Mouse (Mus musculus) layer of hippocampus, postnatal 36 days (tissue): ENCODE measurements around the gene Fgf14. TPM values are rescaled to one million over a fixed set of nuclear protein-coding genes. Genes with fewer than 3 reads are reported as not detected.
"Not testable (repeated sequence)": the region's sequence is repeated elsewhere in the genome, so short reads cannot be mapped to it uniquely, and the experiment has no call there.

Source experiments
- DNase-seq, 2 experiments: peaks; one replicate each; pipeline ENCODE4 v3.0.0; 2022
- total RNA-seq, 2 experiments: library from RNA; stranded (reverse); gene quantifications; 2 replicates each; pipeline ENCODE4 v1.2.3; 2021

Gene Fgf14
- total RNA-seq = 10 to 100 TPM; 37.6 to 38.2 TPM

DNA sequence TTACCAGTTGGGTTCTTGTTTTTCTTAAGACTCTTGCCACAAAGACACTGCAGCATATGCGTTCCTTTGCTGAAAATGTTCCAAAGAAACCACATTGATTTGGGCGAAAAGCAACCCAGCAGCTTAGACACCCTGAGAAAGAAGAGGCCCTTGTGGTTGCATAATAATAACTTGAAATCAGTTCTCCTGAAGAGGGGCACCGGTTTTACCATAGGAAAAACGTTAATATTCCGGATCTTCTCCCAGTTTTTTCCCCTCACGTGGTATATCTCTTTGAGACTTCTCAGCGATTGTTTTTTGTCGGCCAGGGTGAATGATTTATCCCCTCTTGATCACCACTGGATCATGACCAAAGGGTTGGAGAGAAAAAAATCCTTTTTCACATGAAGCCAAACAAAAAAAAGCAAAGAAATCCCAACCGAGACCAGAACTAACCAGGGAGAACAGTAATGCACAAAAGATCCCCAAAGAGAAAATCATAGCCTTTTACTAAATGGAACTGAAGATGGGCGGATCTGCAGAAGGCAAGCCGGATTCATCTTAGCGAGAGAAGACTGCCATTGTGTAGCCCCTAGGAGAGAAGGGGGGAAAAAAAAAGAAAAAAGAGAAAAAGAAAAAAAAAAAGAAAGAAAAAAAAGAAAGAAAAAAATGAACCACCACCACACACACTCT, at the start of gene Fgf14:
TSS of gene Fgf14 (minus strand) at position 622 of the 672 bp plus-strand sequence.
- peak in 1 of 2 experiments; percentile 12 for DNase-seq

DNA sequence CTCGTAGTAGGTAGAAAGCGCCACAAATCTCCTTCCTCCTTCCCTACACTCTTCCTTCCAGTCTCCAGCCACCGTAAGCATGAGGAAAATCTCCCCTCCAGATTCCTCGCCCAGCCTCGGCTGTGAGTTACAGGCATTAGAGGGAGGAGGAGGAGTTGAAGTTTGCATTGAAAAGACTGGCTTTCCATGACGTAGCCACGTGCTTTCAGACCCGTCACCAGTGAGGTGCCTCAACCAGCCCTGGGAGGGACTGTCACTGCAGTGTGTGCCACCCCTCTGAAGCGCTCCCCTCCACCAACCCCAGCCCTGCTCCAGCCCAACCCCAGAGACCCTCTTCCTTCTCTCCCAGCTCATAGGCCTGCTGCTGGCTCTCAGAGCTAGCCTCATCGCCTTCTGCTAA, 452 bp upstream of the Fgf14 start:
- peak; percentile 78 for DNase-seq

DNA sequence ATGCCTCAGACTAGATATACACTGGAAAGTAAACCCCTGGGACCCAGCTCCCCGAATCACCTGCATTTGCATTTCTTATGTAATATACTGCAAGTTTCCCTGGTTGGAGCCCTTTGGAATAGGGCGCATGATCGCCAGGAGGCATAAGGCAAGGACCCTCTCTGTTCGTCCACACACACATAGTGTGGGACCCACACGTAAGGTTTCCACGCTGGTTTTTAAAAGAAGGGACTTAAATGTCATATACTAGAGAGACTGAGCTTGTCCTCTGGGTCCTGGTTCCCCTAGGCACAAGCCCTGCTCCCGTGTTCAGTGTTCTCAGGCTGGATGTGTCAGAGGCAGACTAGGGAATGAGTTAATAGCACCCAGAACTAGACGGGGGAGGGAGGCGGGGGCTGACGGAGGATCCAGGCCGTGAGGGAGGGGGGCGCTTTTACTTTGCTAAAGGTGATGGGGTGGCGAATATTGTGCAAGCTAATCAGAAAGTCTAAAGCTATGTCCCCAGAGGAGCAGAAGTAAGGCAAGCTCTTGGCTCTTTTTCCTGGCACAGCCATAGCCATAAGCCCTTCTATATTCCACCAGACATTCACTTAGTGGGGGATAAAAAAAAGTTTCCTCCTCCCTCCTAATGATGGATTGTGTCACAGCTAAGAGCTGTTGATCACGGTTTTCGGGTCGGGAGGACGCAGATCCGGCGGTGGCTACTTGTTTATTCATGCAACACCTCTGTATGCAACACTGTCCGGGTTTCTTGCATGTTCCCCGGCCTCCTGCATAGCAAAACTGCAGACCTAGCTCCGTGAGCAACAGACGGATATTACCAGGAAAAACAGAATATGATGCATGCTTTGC, 1.0 kb downstream of the Fgf14 start:
- peak; percentile 50 for DNase-seq

DNA sequence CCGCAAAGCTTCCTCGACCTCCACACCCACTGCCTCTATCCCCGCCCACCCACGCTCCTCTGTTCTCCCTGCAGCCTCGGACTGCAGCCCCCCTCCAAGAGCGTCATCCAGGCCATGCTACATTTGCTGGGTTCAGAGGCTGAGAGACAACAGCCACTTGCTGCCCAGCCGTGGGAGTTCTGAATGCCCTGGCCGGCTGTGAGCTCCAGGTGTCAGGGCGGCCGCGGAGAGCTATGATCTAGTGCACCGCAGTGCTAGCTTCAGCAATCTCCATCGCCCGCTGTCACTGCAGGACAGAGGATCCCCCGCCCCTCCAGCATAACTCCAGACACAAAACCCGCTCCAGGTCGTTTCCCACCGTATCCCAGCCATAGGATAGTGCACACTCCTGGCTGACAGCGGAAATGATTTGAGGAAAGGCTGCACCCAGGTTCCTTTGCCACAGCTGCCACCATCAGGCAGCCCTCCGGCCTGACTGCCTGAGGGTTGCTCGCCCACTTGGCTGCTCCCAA, 1.7 kb downstream of the Fgf14 start:
- DNase-seq = peak; percentile 40 to 46

DNA sequence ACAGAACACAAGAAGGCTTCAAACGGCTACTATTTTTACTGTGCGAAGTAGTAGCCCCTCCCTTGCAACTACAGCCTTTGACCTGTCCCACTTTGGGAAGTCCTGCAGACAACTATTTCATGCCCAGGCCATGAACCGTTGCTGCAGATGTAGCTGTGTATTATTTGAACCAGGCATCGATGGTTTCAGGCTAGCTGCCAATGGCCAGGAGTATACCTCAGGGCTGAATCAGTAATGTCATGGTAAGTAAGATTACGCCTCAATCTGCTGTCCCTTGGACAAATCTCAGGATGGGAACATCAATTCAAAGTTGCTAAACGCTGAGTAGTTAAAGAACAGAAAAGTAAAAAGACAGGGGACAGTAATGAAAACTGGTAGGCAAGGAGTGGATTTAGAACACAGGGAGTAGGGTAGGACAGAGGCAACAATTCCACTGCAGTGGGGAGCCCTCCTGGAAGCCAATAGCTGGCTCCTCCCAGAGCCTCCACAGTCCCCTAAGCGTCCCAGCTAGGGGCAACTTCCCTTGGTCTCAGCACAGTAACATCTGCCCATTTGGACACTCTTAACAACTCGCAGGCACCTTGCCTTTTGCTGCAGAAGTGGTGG, 2.3 kb downstream of the Fgf14 start:
- DNase-seq = no peak

DNA sequence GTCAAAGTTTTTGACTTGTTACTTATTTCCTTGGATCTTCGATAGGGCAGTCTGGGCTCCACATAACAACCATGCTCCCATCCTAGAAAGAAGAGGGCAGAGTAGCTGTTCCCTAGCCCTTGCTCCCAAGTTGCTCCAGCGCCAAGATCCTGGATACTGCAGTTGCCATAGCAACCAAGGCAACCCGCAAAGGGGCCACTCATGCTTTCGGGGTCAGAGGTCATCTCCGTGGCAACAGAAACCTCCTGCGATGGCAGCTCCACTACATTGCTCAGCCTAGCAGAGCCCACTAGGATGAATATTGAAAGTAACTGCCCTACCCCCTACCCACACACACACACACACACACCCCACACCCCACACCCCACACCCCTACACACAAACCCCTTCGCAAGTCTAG, 7.2 kb downstream of the Fgf14 start:
- DNase-seq = peak; percentile 8 to 30

DNA sequence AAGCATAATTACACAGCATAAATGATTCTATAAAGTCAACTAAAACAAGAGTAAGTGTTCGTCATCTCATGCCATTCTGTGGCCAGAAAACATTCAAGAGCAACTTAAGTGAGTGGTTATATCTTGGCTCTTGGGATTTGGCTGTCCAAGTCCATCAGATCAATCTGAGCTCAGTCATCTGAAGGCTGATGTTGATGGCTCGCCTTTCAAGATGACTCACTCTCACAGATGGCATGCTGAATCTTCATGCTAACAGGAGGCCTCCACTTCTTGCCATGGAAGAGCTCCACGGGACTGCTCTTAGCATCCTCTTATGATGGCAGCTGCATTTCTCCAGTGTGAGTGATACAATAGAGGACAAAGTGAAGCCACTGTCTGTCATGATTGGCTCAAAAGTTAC, 34.1 kb downstream of the Fgf14 start:
- no peak for DNase-seq

DNA sequence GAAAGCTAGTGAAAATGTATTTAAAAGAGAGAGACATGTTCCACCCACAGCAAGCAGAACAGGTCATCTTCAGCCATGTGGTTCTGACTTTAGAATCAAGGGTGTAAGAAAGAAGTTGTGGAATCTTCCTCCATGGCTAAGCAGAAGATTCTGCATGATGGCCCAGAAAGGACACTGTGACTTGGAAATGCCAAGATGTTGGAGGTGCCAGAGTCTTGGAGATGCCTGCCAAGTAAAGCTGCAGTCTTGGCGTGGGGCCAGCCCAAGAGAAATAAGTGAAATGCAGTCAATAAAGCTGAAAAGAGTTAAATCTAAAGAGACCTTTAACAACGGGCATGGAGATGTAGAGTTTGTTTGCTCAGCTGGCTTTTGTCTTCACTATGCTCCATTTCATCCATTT, 42.0 kb downstream of the Fgf14 start:
- no peak for DNase-seq

DNA sequence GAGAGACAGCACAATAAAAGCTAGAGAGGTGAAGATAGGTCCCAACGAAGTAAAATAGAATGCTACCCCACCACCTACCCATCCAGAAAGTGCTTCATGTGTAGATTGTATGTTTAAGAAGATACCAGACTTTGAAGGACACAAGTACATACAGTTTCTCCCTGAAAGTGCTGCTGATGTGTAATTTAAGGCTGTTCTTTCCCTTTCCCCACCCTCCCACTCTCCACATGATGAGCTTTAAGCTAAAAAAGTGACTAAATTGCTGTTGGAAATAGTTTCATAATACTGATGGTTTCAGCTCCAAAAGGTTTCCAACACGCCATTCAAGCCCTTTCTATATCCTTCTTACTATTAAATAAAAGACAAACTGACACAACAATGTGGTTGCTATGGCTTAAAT, 63.5 kb downstream of the Fgf14 start:
- no peak for DNase-seq

DNA sequence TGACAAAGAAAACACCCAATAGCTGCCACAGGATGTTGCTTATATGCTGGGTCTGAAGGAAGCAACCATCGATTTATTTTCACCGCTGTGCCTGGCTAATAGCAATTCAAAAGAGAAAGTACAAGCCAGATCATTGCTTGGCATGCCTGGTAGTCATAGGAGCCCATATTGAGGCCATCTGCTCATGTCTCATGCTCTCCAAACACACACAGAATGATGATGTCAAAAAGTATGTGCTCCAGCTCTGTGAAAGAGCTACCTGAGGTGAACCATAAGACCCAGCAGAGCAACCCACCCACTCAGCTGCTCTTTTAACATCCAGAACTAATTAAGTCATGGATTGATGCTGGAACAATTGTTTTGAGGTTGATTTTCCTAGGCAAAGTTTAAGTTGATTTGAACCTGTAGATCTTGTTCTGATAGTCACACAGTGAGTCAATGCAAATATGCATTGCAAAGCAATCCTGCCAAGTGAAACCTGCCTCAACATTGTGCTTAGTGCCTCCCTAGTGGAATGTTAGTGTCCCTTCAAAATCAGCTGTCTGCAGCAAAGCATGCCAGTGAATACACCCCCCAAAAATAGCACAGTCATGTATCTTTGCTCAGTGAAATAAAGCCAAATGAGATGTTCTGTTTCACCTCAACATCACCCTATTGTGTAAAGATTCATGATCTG, 70.8 kb downstream of the Fgf14 start:
- DNase-seq = peak; percentile 59 to 63

DNA sequence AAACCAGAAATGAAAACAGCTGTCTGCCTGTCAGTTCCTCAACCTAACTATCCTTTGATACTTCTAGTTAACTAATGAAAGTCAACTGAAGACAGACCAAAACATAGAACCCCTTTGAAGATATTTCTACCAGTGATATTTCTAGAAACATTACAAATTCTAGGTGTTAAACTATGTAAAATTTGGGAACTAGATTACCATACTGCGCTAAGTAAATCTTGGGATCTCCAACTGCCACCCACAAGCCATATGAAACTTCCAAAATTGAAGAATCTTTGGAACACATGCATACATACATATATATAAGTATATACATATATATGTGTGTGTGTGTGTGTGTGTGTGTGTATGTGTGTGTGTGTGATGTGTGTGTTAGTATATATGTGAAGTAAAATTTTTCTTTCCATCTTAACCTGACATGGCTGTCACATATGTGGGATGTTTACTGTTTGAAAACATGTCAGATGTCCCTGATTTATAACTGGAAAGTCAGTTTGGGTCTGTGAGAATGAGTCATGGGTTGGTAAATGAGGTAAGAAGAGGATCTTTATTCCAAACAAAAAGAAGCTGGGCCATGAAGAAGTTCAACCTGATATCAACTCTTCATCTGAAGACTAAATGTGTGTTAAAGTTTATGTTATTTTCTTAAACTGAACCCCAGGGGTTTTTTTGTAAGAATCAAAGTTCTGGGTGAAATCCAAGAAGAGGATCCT, 71.7 kb downstream of the Fgf14 start:
- no peak for DNase-seq

DNA sequence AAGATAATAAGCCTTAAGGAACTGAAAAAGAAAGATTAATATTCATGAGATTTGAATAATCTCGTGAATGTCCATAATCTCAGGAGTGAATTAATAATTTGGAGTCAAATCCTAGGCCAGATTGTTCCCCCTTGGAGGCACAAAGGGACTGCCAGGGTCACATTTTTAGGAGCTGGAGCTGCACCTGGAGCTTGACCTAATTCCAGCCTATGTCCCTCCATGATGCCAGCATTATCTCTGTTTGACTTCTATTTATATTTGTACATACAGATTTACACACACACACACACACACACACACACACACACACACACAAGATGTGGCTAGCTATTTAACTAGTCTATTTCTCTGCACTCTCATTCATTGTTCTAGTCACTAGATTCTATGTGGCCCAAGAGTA, 100.4 kb downstream of the Fgf14 start:
- DNase-seq = no peak

DNA sequence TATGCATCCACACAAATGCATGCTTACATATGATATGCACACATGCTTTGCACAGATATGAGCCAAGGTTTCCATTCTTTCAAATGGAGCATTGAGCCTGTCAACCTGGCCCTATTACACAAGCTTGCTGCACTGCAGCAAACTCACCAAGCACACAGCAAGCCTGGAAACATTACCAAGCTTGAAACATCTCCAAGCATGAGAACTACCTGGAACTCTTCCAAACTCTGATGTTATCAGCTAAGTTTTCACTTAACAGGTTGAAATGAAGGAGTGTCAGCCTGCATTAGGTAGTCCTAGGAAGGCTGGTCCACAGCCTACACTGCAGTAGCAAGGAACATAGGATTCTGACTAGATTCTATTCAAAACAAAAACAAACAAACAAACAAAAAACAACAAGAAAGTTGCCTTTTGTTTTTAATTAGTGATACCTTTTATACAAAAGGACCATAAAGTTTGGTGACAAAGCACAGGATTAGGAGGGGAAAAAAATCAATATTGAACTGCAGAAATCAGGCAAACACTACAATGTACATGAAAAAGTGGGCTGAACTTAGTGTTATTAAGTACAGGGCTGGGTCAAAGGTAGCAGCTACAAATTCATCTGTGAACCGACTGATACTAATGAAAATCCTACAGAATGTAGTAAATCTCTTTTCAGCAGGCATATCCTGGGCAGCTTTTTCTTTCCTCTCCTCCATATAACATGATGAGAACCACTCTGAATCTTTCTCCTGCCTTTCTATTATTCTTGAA, 101.6 kb downstream of the Fgf14 start:
- no peak for DNase-seq

DNA sequence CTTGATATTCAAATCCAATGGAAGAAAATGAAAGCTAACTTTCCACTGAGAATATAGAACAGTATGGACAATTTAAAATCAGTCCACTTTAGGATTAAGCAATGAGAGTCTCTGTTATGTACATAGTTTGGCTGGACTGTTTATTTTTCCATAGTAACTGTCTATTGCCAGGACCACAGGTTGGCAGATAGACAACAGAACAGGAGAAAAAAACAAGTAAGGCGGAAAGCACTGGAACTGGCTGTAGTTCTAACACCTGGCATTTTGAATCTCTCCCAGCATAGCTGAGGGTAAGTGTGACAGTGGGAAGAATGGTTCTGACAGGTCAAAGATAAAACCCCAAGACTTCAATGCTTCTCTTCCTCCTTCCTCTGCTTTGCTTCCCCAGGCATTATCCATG, 110.5 kb downstream of the Fgf14 start:
- DNase-seq = no peak

DNA sequence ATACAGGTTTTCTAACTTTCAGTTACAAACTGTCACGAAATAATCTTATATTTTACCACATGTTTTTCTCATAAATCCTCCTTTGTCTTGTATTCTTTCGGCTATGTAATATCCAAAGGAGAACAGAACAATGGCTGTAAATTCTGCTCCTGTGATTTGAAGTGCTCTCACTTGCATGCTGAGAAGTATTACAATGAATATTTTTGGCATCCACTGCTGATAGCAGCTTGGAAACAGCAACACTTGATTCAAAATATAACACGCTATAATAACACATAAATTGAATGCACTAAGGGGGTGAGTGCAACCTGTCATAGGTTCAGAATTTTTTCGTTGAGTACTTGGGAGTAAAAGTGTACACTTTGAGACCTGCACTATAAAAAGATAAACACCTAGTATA, 115.4 kb downstream of the Fgf14 start:
- DNase-seq = no peak

DNA sequence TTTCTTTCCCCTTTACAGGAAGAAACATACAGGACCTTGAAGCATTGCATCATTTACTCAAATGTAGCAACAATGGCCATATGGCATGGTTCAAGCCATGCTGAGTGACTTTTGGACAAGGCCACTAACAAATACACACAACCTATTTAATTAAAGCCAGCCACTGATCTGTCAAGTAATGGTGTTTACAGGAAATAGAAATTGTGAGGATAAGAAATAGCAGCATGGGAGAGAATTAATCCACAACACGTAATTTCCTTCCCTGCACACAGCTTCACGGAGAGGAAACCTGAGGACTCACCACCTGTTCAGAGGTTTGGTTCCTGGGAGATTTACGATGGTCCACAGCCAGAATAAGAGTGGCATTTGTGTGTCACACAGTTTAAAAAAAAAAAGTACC, 140.8 kb downstream of the Fgf14 start:
- no peak for DNase-seq

DNA sequence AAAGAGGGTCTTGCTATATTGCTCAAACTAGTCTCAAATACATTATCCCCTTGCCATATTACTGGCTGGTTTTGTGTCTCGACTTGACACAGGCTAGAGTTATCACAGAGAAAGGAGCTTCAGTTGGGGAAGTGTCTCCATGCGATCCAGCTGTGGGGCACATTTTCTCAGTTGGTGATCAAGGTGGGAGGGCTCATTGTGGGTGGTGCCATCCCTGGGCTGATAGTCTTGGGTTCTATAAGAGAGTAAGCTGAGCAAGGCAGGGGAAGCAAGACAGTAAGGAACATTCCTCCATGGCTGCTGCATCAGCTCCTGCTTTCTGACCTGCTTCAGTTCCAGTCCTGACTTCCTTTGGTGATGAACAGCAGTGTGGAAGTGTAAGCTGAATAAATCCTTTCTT, 141.6 kb downstream of the Fgf14 start:
- DNase-seq = not testable (repeated sequence)

DNA sequence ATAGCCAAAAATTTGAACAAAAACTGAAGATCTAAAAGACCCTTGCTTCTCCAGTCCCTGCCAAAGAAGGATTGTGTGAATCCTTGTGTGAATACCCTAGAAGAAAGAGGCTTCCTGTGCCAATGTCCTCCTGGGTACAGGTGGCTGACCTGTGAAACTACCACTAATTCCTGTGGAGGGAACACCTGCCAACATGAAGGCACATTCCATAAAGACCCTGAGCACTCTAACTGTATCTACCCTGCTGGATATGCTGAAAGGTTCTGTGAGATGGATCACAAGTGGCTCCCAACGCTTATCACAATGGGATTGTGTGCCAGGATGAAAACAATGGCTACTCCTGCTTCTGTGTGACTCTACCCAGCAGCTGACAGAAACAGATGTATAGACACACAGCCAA, 144.9 kb downstream of the Fgf14 start:
- no peak for DNase-seq

DNA sequence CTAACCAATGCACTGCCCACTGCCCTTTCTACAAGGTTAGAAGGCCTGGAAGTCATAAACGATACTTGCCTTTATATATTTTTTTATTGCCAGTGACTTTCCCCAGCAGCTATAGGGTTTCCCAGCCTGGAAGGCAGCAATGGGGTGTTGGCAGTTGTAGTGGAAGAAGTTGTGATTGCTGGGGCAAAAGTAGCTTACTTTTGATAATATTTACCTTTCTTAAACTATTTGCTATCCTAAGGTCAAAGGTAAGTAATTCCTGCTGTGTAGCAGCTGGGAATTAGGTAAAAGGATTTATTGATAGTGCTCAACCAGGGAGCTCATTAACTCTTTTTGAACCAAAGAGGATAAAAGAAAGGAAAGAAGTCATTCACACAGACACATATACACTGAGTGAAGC, 164.9 kb downstream of the Fgf14 start:
- DNase-seq = no peak

DNA sequence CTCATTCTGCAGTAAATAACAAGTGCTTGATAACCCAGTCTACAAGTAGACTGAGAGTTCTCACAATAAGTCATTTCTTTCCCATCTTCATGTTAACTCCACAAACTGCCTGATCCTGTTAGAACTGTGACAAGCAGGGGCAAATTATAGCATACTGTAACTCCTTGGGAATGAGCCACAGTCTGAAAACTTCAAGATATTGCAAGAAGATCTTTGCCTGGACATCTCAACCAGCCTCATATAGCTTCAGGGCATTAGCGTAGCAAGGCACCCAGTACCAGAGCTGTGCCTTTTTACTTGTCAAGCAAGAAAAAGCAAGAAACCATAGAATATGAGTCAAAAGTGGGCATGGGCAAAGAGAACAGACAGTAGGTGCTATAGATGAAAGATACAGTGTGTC, 188.0 kb downstream of the Fgf14 start:
- DNase-seq = no peak

DNA sequence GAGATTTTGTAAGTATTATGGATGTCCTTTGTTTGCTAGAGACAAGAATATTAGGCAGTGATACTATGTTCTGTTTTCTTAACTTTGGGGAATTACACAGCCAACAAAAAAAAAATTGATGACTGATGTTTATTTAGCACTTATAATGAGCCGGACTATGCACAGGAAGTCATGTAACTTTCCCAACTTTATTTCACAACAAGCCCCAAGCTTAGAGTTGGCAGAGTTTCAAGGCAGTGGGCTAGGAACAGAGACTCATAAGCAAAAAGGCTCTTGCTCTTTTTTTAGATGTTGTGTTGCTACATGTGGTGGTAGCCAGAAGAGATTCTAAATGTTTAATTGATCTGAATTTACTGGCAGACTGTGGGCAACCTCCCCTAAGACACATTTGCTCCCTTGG, 191.7 kb downstream of the Fgf14 start:
- no peak for DNase-seq
